Mouse (Mus musculus): Measurements from ENCODE around the gene Vamp3.
"Not testable (repeated sequence)": the region's sequence is repeated elsewhere in the genome, so short reads cannot be mapped to it uniquely, and the experiment has no call there.

Gene Vamp3

GRCm38 (mm10) chr4:151044037-151044943, 13.5 kb downstream of the Vamp3 start, which contains the start of gene Per3:
Gene Per3, minus strand, starts transcription at chr4:151044665.
- DNase-seq: peak; percentile 98 to 100

GRCm38 (mm10) chr4:151043281-151043680, 14.5 kb downstream of the Vamp3 start:
- DNase-seq: peak; percentile 45 to 46

GRCm38 (mm10) chr4:151041506-151041905, 16.3 kb downstream of the Vamp3 start:
- DNase-seq: no peak

- no peak for DNase-seq
These were observed 20.0 kb downstream of the Vamp3 start for GRCm38 (mm10) chr4:151037800-151038199.

- no peak for DNase-seq
These were observed 21.2 kb downstream of the Vamp3 start for GRCm38 (mm10) chr4:151036521-151036920.

DNA sequence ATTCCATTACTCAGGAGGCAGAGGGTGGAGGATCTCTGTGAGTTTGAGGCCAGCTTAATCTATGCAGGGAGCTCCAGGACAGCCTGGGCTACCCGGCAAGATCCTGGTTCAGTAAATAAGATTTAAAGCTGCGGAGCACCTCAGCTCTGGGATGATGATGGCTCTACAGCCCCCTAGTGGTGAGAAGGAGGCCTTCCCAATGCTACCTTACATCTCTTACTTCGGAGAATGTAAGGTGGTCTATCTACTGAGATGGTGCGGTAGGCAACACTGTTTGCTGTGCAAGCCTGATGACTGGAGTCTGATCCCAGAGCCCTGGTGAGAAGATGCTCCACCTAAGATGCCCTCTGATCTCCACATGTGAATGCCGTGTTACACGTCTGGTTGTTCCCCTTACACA, 30.8 kb downstream of the Vamp3 start:
- peak; percentile 50 to 54 for DNase-seq

DNA sequence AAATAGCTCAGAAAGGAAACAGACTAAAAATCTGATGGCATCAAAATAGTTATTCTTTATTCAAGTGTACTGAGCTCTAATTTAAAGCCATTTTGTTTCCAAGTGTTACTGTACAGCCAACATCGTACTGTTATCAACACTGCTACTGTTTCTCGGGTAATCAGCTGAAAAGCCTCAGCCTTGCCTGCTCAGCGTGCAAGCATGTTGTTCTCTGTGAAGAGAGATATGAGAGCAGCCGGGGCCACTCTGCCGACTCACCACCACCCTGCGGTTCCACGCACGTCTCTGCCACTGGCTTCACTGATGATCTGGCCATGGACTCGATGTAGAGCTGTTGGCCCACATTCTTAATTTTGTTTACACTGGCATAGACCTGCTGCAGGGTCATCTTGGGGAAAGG, 33.6 kb downstream of the Vamp3 start:
- no peak for DNase-seq

DNA sequence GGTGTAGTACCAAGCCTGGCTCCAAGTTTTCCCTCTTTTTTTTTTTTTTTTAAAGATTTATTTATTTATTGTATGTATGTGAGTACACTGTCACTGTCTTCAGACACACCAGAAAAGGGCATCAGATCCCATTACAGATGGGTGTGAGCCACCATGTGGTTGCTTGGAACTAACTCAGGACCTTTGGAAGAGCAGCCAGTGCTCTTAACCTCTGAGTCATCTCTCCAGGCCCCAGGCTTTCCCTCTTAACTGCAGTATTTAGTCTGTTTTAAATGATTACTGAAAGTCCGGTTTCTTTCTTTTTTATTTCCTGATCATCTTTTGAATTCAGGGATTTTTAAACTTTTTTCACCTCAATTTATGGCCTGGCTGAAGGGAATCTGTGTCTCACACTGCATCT, 40.4 kb downstream of the Vamp3 start:
- not testable (repeated sequence) for DNase-seq

- no peak for DNase-seq
These were observed 41.8 kb downstream of the Vamp3 start for GRCm38 (mm10) chr4:151015946-151016345.

GRCm38 (mm10) chr4:151010316-151010715, 47.4 kb downstream of the Vamp3 start:
- no peak for DNase-seq

GRCm38 (mm10) chr4:151006945-151007344, 50.8 kb downstream of the Vamp3 start:
- peak in 1 of 2 experiments; percentile 17 for DNase-seq

DNA sequence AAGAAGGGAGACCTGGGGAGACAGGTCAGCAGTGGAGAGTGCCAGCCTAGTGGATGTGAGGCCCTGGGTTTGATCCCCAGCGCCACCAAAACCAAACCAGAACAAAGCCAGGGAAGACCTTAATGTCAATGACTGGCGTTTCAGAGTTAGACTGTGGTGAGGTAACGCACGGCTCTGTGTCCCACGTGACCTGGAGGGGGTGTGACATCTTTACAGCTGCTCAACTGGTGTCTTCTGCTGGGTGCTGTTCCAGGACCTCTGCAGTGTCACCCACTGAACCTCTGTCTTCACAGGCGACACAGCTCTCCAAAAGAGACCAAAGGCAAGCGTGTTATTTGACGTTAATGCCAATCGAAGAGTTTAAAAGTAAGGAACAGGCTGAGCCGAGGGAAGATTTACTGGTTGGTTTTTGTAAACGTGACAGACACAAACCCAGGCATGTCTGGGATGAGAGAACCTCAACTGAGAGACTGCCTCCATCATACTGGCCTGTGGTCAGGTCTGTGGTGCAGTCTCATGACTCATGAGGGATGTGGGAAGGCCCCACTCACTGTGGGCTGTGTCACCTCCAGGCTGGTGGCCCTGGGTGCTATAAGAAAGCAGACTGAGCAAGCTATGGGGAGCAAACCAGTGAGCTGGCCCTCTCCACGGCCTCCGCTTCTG, 52.0 kb downstream of the Vamp3 start:
- DNase-seq: no peak

- no peak for DNase-seq
These were observed 56.4 kb downstream of the Vamp3 start for GRCm38 (mm10) chr4:151001397-151001796.

GRCm38 (mm10) chr4:150998626-150999025, 59.1 kb downstream of the Vamp3 start:
- no peak for DNase-seq

All from cerebellum, adult 18-20 months (tissue).